Mouse (Mus musculus) forebrain, embryonic 14.5 days (tissue): Measurements from ENCODE around the gene Fn3k. TPM values are rescaled to one million over a fixed set of nuclear protein-coding genes. Genes with fewer than 3 reads are reported as not detected.

ENCODE experiments used
- ATAC-seq: fragments of 200-750 bp; cut with Nextera tagmentation; 2 replicates; pipeline ENCODE4 v1.8.0; 2017; ENCODE audit warnings: mild to moderate bottlenecking, moderate library complexity
- DNase-seq: peaks from one replicate; pipeline ENCODE4 v3.0.0-alpha.2; 2015; ENCODE audit warnings: low spot score
- H3K27ac ChIP-seq: fragments of 300-500 bp; sonication (generic); 2 replicates; pipeline ENCODE4 v1.5.1; 2014; ENCODE audit warnings: low read depth, mild to moderate bottlenecking, control low read depth, low read length, moderate library complexity
- H3K27me3 ChIP-seq: fragments of 300-500 bp; sonication (generic); replicated peaks from 2 replicates; pipeline ENCODE4 v1.6.1; 2014; ENCODE audit warnings: low read length, control low read depth, mixed read lengths; ENCODE audit not compliant: control insufficient read depth, insufficient read depth
- H3K36me3 ChIP-seq: fragments of 300-500 bp; sonication (generic); 2 replicates; pipeline ENCODE4 v1.6.1; 2014; ENCODE audit warnings: low read length, control low read depth; ENCODE audit not compliant: control insufficient read depth, insufficient read depth
- H3K4me1 ChIP-seq: fragments of 300-500 bp; sonication (generic); 2 replicates; pipeline ENCODE4 v1.6.1; 2014; ENCODE audit warnings: antibody characterized with exemption, low read length, control low read depth; ENCODE audit not compliant: control insufficient read depth, insufficient read depth
- H3K4me2 ChIP-seq: fragments of 300-500 bp; sonication (generic); 2 replicates; pipeline ENCODE4 v1.6.1; 2014; ENCODE audit warnings: mild to moderate bottlenecking, control low read depth, low read length
- H3K4me3 ChIP-seq: fragments of 300-500 bp; sonication (generic); 2 replicates; pipeline ENCODE4 v1.5.1; 2014; ENCODE audit warnings: low read depth, low read length, control low read depth
- H3K9ac ChIP-seq: fragments of 300-500 bp; sonication (generic); 2 replicates; pipeline ENCODE4 v1.6.1; 2014; ENCODE audit warnings: mild to moderate bottlenecking, low read length, control low read depth, moderate library complexity
- H3K9me3 ChIP-seq: fragments of 300-500 bp; sonication (generic); replicated peaks from 2 replicates; pipeline ENCODE4 v1.6.1; 2016; ENCODE audit warnings: low read length, control low read depth, mixed read lengths; ENCODE audit not compliant: control insufficient read depth
- WGBS: fragments of 180-500 bp; shearing (Covaris S2); extraction: QIAGEN DNeasy Blood & Tissue Kit; methylation state at CpG from one replicate; pipeline ENCODE4 v1.1.7; 2014; 5-methylcytosine and 5-hydroxymethylcytosine counted together
- microRNA-seq: library from miRNA; unstranded; fragments of <30 nt; microRNA quantifications from one replicate; pipeline ENCODE4, GENCODE M21; 2016
- polyA plus RNA-seq: library from polyadenylated mRNA; unstranded; fragments of >200 nt; fragmentation: Nextera tagmentation; extraction: Ambion mirVana; gene quantifications from 2 replicates; pipeline ENCODE4 v1.2.1, GENCODE M21; 2014

The Fn3k gene
- polyA plus RNA-seq, 1 experiment from 2014 or later: 2.6 TPM

DNA sequence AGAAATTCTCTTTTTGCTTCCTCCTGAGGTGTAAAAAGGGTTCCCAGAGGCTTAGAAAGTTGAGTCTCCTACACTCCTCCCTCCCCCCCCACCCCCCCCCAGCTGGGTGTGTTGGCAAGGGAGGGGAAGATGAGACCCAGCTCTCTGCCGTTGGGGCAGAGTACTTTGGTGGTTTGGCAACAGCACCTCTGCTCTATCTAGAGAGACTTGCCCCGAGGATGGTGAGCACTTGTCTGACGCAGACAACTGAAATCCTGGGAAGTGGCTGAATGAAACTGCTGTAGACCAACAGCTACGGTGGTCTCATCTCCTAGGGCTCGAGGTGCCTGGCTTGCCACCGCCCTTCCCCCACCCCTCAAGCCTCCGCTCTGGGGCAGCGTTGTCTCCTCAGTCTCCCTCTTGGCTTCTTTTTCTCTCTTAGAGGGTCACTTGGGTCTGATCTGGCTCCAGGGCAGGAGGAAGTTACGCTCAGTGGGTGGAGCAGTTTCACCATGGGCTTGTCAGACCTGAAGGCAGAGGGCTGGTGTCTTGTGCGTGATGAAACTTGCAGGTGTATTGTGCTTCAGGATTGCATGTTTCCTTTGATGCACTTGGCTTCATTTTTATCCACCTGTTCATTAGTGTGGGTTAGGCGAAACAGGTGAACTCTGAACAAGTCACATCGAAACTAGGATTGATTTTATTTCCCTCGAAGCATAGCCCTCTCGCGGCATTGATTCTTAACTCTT is 44.9 kb downstream of the Fn3k start:
- ATAC-seq: no peak
- H3K4me2 ChIP-seq: no peak overlapping the region
- no peak for DNase-seq
- no peak overlapping the region for H3K9ac ChIP-seq
- H3K4me1 ChIP-seq: no peaks in the 10 kb centered on the region
- no peaks in the 10 kb centered on the region for H3K9me3 ChIP-seq
- WGBS: 90% methylated on average over 15 of the region's 15 CpGs
- H3K27me3 ChIP-seq: no peaks in the 10 kb centered on the region
- H3K27ac ChIP-seq: no peak overlapping the region
- no peak overlapping the region for H3K4me3 ChIP-seq
- H3K36me3 ChIP-seq: peaks cover 41% of the 10 kb centered on the region

DNA sequence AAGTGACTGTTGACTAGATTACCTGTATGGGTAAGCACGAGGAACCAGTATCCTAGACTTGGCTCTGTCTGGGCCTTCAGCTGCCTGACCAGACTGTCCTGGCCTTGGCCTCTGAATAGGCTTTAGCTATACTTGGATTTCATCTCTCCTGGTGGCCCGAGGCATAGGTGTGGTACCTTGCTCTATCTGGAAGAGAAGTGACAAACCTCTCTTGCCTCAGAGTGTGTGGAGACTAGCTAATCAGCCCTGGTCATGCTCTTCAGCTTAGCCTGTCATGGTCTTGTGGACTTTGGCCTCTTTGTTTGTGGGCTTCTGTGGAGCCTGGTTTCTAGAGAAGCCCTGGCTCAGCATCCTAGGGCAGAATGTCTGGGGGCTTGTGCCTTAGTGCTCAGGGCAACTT is 46.4 kb downstream of the Fn3k start:
- no peak for DNase-seq
- H3K27ac ChIP-seq: no peak overlapping the region
- no peak for ATAC-seq
- H3K4me3 ChIP-seq: no peak overlapping the region
- 92% methylated on average over 2 of the region's 2 CpGs for WGBS
- no peak overlapping the region for H3K9ac ChIP-seq
- H3K36me3 ChIP-seq: peaks cover 37% of the 10 kb centered on the region
- H3K9me3 ChIP-seq: no peaks in the 10 kb centered on the region
- H3K4me2 ChIP-seq: no peak overlapping the region
- no peaks in the 10 kb centered on the region for H3K4me1 ChIP-seq
- no peaks in the 10 kb centered on the region for H3K27me3 ChIP-seq

DNA sequence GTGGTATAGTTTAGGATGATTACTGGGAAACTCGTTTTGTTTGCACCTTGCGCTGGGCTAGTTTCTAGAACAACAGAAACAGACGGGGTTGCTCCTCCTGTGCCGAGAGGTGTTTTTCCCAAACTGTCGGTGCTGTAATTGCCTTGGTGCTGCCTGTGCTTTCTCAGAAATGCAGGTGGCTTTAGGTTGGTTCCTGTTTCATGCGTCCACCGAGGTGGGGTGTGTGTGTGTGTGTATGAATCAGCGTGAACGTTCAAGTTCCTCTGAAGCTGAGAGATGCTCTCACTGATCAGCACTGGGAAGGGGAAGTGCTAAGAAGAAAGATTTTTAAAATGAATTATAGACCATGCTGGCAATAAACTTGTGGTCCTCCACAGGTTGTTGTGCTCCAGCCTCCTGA is 51.2 kb downstream of the Fn3k start:
- Histone ChIP-seq H3K4me2 (no peak overlapping the region), H3K9me3 (no peaks in the 10 kb centered on the region), H3K4me1 (no peaks in the 10 kb centered on the region), H3K27ac (no peak overlapping the region), H3K4me3 (no peak overlapping the region), H3K36me3 (peaks cover 11% of the 10 kb centered on the region; the same call in 1 of the 2 replicates), H3K27me3 (no peaks in the 10 kb centered on the region), H3K9ac (no peak overlapping the region)
- ATAC-seq (no peak), DNase-seq (no peak)
- 90% methylated on average over 9 of the region's 9 CpGs for WGBS

DNA sequence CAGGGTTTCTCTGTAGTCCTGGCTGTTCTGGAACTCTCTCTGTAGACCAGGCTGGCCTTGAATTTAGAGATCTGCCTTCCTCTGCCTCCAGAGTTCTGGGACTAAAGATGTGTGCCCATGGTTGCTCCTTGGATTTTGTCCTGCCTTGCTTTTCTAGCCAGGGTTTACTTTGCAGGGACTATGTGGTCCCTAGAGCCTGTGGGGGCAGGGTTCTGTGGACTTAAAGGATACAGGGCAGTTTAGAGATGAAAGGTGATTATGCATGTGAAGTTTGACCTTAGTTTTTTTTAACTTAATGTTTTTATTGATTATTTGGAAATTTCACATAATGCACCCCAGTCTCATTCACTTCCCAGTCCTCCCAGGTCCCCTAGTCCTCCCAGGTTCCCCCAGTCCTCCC is 55.9 kb downstream of the Fn3k start:
- H3K9me3 ChIP-seq: no peaks in the 10 kb centered on the region
- no peak overlapping the region for H3K27ac ChIP-seq
- H3K36me3 ChIP-seq: peaks cover 16% of the 10 kb centered on the region; the same call in 1 of the 2 replicates
- ATAC-seq (no peak), DNase-seq (no peak)
- H3K4me1 ChIP-seq: no peaks in the 10 kb centered on the region
- H3K4me3 ChIP-seq: no peak overlapping the region
- no peak overlapping the region for H3K4me2 ChIP-seq
- no peaks in the 10 kb centered on the region for H3K27me3 ChIP-seq
- H3K9ac ChIP-seq: no peak overlapping the region

Small RNA genes within 50 kb of the gene (microRNA-seq; reads per million reads assigned to microRNA genes)
- gene Mir7236: not detected

Other genes with a start within 250 kb of the Fn3k start
- gene Hexdc, start 230.5 kb upstream of the Fn3k start, polyA plus RNA-seq: 11.9 and 14.8 TPM in 2 replicates
- gene Ogfod3, start 230.2 kb upstream of the Fn3k start, polyA plus RNA-seq: 18.6 and 19.5 TPM in 2 replicates
- 45.3 and 46.0 TPM in 2 replicates for gene Cybc1, start 205.6 kb upstream of the Fn3k start, polyA plus RNA-seq
- gene Narf, start 197.7 kb upstream of the Fn3k start, polyA plus RNA-seq: 89.5 and 90.0 TPM in 2 replicates
- gene Foxk2, start 174.9 kb upstream of the Fn3k start, polyA plus RNA-seq: 16.4 and 17.8 TPM in 2 replicates
- 114 and 119 TPM in 2 replicates for gene Wdr45b, start 80.5 kb upstream of the Fn3k start, polyA plus RNA-seq
- 7.2 and 9.0 TPM in 2 replicates for gene Rab40b, start 46.7 kb upstream of the Fn3k start, polyA plus RNA-seq
- 7.2 and 7.5 TPM in 2 replicates for gene Fn3krp, start 13.5 kb upstream of the Fn3k start, polyA plus RNA-seq
- gene Tbcd, start 17.0 kb downstream of the Fn3k start, polyA plus RNA-seq: 33.8 and 42.5 TPM in 2 replicates
- 0.09 TPM in 1 of 2 replicates, not detected in the other for gene Zfp750, start 84.4 kb downstream of the Fn3k start, polyA plus RNA-seq
- gene B3gntl1, start 238.2 kb downstream of the Fn3k start, polyA plus RNA-seq: 4.6 and 5.5 TPM in 2 replicates